Mouse (Mus musculus) frontal cortex, adult 2 months (tissue): ENCODE measurements around the gene Bcat1. TPM values are rescaled to one million over a fixed set of nuclear protein-coding genes. Genes with fewer than 3 reads are reported as not detected.

Experiments
- DNase-seq, 2 experiments: peaks; one replicate each; pipeline ENCODE4 v3.0.0; 2022; ENCODE audit warnings: low spot score in 1 of 2; ENCODE audit errors: extremely low spot score in 1 of 2
- polyA plus RNA-seq: library from polyadenylated mRNA; depleted of rRNA; stranded (reverse); fragments of >200 nt; gene quantifications from 2 replicates; pipeline ENCODE4 v1.2.3, GENCODE M21; 2012; rRNA removed

Bcat1 gene
- polyA plus RNA-seq, 1 experiment: 33.3 TPM

DNA sequence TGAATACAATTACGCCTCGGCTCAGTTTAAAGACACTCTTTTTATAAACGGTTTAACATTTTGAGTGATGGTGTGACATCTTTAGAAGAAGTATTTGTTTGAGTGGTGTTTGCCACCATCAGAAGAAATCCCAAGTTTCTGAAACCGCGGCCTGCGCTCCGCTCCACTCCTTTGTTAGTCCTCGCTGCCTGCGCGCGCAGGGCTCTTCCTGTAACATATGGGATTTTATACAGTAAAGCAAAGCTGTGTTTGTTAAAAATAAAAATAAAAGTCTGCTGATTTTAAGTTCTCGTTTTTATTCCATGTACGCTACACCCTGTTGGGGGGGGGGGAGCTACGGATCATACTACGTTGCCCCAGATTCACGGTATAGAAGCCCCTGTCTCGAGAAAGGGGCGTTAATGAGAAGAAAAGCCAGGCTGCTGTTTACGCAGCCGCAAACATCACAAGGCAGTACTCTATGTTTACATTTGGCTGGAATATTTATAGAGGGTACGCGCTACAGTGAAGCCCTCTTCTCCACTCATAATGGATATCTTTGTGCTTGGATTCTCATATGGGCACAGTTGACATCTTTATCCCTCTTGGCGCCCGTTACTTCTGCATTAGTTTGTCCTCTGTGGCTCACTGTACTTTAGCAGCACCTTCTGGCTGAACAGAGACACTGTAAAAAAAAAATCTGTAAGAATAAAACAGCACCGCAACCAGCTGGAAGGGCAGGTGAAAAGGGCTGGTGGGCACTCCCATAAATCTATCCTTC is 114.6 kb downstream of the Bcat1 start:
- DNase-seq: peak; percentile 24 to 78

GRCm38 (mm10) chr6:144955887-144956547 is 120.0 kb downstream of the Bcat1 start:
- DNase-seq: no peak

DNA sequence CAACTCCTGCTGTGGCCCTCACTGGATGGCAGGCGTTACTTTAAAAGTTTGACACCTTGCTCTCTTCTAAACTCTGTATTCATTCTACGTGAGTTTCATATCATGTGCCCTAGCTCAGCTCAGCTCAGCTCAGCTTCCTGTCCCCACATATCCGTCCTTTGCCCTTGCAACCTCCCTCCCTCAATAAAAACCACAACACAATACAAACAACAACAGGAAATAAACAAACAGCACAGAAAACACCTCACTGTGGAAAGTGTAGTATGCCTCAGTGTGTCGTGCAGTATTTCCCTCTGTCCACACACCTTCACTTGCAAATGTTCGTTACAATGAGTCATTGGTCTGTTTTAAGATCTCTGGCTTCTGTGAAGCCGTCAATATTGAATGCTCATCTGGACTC is 123.1 kb downstream of the Bcat1 start:
- DNase-seq: no peak

- no peak for DNase-seq
These were observed 131.3 kb downstream of the Bcat1 start for GRCm38 (mm10) chr6:144944435-144945365.

Other genes starting within 250 kb of the Bcat1 start
- gene Lrmp, start 39.5 kb upstream of the Bcat1 start, polyA plus RNA-seq: 3.2 and 5.2 TPM in 2 replicates
- gene Casc1, start 134.8 kb upstream of the Bcat1 start, polyA plus RNA-seq: 1.0 and 1.1 TPM in 2 replicates
- 29.5 and 30.9 TPM in 2 replicates for gene Etfrf1, start 134.9 kb upstream of the Bcat1 start, polyA plus RNA-seq
- 43.6 and 48.2 TPM in 2 replicates for gene Kras, start 174.1 kb upstream of the Bcat1 start, polyA plus RNA-seq